Mouse (Mus musculus) cerebellum, adult (tissue): ENCODE data around the gene Nudc.
"Not testable (repeated sequence)": the region's sequence is repeated elsewhere in the genome, so short reads cannot be mapped to it uniquely, and the experiment has no call there.

Experiments
- ATAC-seq: cut with Nextera tagmentation; 2 replicates; pipeline ENCODE4 v1.9.2; 2017; ENCODE audit warnings: mild to moderate bottlenecking, moderate library complexity, mixed read lengths; ENCODE audit not compliant: insufficient number of reproducible peaks, low FRiP score, low TSS enrichment

The Nudc gene

GRCm38 (mm10) chr4:133552029-133552428 is 6.2 kb upstream of the Nudc start:
- ATAC-seq, result no peak

DNA sequence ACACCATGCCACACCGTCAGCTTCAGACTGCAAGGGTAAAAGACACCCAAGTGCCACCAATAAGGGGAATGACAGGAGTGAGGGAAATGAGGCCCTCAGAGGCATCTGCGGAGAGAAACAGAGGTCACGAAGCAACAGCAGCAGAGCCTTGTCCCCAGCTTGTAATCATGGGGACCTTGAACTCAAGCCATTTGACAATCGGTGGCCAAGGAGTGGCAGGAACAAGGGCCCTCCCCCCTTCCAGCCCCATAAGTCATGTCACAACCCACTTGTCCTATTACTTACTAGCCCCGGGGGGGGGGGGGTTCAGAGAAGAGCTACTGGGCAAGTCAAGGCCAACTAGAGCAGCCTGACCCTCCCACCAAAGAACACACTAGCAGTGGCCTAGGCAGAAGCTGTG is 9.1 kb downstream of the Nudc start:
- no peak for ATAC-seq

- no peak for ATAC-seq
Observed at GRCm38 (mm10) chr4:133536081-133536480, 9.7 kb downstream of the Nudc start.

GRCm38 (mm10) chr4:133532777-133533176 is 13.0 kb downstream of the Nudc start:
- no peak for ATAC-seq

DNA sequence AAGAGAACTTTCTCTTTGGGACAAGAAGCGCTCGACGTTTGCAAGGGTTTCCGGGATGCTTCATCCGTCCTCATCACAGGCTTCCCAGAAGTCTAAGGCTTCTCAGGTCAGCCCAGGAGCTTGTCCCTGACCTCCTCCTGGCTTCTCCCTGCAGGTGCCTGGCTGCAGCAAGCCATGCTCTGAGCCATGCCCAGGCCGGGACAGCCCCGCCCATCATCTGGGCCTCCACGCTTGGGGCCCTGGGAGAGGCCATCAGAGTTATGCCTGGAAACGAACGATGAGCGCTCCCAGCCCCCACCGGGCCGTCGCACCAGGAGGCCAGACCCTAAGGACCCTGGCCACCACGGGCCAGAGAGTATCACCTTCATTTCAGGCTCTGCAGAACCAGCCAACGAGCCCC is 18.0 kb downstream of the Nudc start:
- no peak for ATAC-seq

- no peak for ATAC-seq
Observed at GRCm38 (mm10) chr4:133521502-133521901, 24.3 kb downstream of the Nudc start.

- ATAC-seq, result no peak
Observed at GRCm38 (mm10) chr4:133519369-133519665, 26.5 kb downstream of the Nudc start.

DNA sequence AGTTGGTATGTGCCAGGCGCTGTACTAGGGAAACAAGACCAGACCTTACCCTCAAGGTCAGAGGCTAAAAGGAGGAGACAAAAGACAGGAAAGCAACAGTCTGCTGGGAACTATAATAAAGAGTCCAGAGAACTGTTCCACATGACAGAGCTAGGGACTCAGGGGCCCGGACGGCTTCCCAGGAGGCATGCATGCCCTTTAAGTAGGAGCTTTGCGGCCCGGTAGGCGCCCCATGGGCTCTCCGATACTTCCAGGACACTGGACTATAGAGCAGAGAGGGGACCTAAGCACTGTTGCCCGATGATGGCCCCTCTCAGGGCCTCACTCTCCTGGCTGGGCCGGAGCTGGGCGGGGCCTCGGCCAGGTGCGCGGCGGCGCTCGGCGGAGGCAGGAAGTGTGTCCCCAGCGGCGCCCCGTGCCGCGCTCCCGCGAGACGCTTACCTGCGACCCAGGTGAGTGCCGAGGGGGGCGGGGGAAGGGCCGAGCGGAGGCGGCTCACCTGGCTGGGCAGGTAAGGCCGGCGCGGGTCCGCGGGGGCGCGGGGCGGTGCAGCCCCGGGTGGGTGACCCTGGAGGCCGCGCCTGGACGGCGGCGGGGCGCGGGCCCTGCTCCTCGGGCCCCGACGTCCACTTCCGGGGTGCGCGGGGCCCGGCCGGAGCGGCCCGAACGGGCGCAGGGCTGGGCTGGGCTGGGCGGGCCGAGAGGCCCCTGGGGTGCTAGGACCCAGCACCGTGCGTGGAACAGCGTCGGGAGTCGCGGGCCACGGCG is 27.0 kb downstream of the Nudc start, which contains the start of gene Kdf1:
Gene Kdf1, plus strand, starts transcription at position 363 of the 768 bp plus-strand sequence.
- ATAC-seq, result no peak

DNA sequence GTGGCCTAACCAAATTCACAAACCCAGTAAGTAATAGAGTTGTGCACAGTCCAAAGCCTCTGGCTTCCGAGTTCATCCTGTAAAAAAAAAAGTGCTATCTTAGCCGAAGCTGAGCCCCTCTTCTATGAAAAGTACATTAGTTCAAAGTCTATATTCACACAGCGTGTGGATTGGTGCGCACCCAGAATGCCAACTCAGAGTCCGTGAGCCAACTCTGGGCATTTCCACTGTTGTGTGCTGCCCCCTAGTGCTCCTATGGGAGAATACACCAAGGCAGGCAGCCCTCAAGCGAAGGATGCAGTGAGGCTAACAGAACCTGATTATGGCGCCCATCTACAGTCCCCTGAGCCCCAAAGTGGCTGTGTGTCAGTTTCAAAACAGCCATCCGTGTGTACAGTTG is 32.8 kb downstream of the Nudc start:
- ATAC-seq, result peak; percentile 69; the same call in 1 of the 2 replicates

- ATAC-seq, result not testable (repeated sequence)
Observed at GRCm38 (mm10) chr4:133512511-133512910, 33.3 kb downstream of the Nudc start.

- no peak for ATAC-seq
Observed at GRCm38 (mm10) chr4:133511050-133511449, 34.7 kb downstream of the Nudc start.

DNA sequence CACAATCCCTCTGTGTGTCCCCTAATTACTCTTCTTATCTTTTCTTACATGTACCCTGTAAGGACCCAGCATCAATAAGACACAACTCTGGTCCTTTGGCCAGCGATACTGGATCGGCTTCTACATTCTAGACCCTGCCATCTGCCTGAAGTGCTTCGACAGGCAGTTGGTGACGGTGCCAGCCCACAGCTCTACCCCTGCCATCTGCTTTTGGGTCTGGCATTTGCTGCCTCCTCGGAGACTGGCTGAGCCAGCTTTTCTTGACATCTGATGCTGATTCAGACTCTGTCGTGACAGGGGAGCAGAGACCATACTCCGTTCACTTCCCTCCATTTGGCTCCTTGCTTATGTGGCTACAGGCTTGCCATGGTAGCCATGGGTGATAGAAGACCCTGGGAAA is 36.8 kb downstream of the Nudc start:
- ATAC-seq, result peak; percentile 71

GRCm38 (mm10) chr4:133506573-133506972 is 39.2 kb downstream of the Nudc start:
- ATAC-seq, result no peak

DNA sequence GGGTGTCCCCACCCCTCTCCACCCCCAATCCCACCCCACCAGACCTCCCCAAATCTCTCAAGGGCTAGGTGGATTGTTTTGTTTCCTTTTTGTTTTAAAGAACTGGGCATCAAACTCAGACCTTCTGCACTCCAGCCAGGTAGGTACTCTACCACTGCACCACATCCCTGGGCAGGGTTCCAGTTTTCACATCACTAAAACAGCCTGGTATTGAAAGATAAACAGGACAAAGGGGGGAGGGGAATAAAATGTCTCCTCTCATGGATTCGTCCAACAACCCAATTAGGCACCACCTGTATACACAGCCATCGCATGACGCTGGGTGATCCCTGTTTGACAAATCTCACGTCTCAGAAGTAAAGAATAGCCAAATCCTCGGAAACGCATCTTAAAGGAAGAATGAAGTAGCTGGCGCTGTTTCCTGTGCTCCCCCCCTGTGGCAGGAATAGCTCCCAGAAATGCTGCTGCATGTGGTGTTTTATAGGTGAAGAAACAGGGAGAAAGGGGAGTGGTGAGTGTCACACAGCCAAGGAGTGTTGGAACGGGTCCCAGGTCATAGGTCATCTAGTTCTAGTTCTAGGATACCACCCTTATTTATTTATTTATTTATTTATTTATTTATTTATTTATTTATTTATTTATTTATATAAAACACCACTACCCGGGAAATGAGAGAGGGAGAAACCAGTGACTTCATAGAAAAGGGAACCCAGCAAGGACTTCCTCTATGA is 40.9 kb downstream of the Nudc start:
- no peak for ATAC-seq

DNA sequence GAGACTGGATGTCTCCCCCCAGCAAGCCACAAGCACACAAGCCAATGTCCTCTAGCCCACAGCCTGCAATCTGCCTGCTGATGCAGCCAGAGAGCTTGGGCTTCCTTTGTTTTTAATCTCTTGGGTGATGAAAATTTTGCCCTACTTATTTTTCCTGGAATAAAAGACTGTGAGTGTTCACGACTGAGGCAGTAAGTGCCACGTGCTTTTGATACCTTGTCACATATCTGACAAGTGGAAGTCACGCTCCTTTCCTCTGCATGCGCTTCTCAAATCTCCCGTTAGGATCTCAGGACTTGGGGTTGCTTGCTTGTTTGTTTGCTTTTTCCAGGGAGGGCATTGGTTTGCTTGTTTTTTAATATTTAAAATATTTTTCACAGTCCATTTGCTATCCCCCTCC is 41.5 kb downstream of the Nudc start:
- ATAC-seq, result no peak

GRCm38 (mm10) chr4:133501514-133501913 is 44.3 kb downstream of the Nudc start:
- no peak for ATAC-seq

DNA sequence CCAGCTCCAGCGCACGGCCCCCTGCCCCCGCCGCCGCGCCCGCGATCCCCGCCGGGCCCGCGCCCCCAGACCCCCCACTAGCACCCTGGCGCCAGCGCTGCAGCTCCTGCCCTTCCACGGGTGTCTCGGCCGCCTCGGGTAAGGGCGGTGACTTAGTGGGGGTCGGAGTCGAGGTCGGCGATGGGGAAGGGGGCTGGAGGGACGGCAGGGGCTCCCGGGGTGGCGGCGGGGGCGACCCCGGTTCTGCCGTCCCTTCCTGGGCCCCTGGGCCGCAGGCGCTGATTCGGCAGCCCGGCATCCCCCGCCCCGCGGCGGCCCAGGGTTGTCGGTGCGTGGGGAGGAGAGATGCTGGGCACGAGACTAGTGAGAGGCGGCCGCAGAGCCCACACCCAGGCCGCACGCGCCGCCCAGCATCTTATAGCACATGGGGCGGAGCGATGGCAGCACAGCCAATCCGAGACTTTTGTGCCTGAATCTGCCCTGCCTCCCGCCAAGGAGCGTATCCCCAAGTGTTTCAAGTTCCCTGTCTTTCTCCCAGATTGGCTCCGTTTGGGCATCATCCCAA is 47.6 kb downstream of the Nudc start, which contains the start of gene Trnp1:
Gene Trnp1, minus strand, starts transcription at position 391 of the 565 bp plus-strand sequence.
- peak; percentile 81 for ATAC-seq

DNA sequence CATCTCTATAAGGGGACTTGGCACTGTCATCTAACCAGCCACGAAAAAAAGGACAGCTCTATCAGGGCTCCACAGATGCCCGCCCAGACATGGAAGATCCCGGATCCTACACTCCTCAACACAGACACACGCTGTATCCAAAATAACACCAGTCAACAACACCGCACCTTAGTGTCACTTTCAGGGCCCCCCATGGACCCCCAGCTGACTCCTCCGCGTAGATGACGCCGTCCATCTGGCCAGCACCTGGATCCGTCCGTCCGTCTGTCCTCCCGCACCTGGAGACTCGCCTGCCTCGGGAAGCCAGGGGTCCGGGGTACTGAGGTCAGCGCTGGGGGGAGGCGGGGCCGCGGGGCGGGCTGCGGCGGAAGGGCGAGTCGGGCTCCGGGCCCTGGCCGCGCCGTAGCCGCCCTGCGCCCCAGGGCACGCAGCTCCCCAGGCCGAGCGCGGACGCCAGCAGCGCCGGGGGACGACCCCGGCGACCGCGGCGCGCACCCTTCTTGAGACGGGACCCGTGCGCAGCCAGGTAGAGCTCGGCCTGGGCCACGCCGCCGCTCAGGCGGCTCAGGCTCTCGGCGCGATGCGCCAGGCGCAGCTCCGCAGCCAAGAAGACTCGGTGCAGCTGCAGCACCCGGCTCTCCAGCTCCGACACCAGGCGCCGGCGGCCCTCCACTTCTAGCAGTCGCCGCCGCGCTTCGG is 48.2 kb downstream of the Nudc start:
- peak; percentile 8; the same call in 1 of the 2 replicates for ATAC-seq

- ATAC-seq, result peak; percentile 4; the same call in 1 of the 2 replicates
Observed at GRCm38 (mm10) chr4:133496738-133497445, 48.9 kb downstream of the Nudc start.

DNA sequence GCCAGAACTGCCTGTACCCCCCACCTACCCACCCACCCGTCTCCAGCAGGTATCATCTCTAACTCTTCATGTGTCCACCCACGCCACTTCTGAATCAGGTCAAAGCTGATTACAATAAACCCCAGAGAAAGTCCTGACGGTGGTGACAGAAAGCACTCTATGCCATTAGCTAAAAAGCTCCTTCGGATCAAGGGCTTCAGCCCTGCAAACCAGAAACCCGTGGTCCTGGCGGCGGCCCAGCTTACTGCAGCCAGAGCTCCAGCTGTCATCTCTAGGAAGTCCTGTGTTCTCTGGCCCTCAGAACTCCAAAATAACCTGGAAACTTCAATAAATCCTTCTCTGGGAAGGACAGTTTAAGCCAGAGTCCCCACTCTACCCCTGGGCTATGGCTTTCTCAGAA is 50.1 kb downstream of the Nudc start:
- no peak for ATAC-seq
